Mouse (Mus musculus) midbrain, embryonic 13.5 days (tissue): ENCODE data around the gene Cstb. TPM values are rescaled to one million over a fixed set of nuclear protein-coding genes. Genes with fewer than 3 reads are reported as not detected.
A peak's percentile ranks its signal among the peaks of the same experiment; 100 is the strongest.

Experiments
- ATAC-seq: fragments of 200-750 bp; cut with Nextera tagmentation; 2 replicates; pipeline ENCODE4 v1.8.0; 2017; ENCODE audit warnings: mild to moderate bottlenecking, moderate TSS enrichment, moderate library complexity
- H3K27ac ChIP-seq: fragments of 300-500 bp; sonication (generic); 2 replicates; pipeline ENCODE4 v1.5.1; 2015; ENCODE audit warnings: inconsistent platforms, mild to moderate bottlenecking, moderate library complexity
- H3K27me3 ChIP-seq: fragments of 300-500 bp; sonication (generic); 2 replicates; pipeline ENCODE4 v1.6.1; 2015; ENCODE audit warnings: mild to moderate bottlenecking, inconsistent platforms
- H3K36me3 ChIP-seq: fragments of 300-500 bp; sonication (generic); 2 replicates; pipeline ENCODE4 v1.6.1; 2015; ENCODE audit warnings: mild to moderate bottlenecking, inconsistent platforms
- H3K4me1 ChIP-seq: fragments of 300-500 bp; sonication (generic); replicated peaks from 2 replicates; pipeline ENCODE4 v1.6.1; 2015; ENCODE audit warnings: inconsistent platforms
- H3K4me2 ChIP-seq: fragments of 300-500 bp; sonication (generic); replicated peaks from 2 replicates; pipeline ENCODE4 v1.6.1; 2015; ENCODE audit warnings: moderate library complexity, mild to moderate bottlenecking, inconsistent platforms
- H3K4me3 ChIP-seq: fragments of 300-500 bp; sonication (generic); replicated peaks from 2 replicates; pipeline ENCODE4 v1.5.1; 2015; ENCODE audit warnings: mild to moderate bottlenecking, inconsistent platforms
- H3K9ac ChIP-seq: fragments of 300-500 bp; sonication (generic); replicated peaks from 2 replicates; pipeline ENCODE4 v1.6.1; 2015; ENCODE audit warnings: mild to moderate bottlenecking, inconsistent platforms
- H3K9me3 ChIP-seq: fragments of 300-500 bp; sonication (generic); 2 replicates; pipeline ENCODE4 v1.6.1; 2016; ENCODE audit warnings: mild to moderate bottlenecking, inconsistent platforms
- WGBS: fragments of 180-500 bp; shearing (Covaris S2); methylation state at CpG from one replicate; pipeline ENCODE4 v1.1.7; 2015; 5-methylcytosine and 5-hydroxymethylcytosine counted together
- polyA plus RNA-seq: library from polyadenylated mRNA; unstranded; fragments of >200 nt; fragmentation: Nextera tagmentation; extraction: Ambion mirVana; gene quantifications from 2 replicates; pipeline ENCODE4 v1.2.1, GENCODE M21; 2015

Gene Cstb
- polyA plus RNA-seq, 1 experiment from 2014 or later = 91.6 TPM

DNA sequence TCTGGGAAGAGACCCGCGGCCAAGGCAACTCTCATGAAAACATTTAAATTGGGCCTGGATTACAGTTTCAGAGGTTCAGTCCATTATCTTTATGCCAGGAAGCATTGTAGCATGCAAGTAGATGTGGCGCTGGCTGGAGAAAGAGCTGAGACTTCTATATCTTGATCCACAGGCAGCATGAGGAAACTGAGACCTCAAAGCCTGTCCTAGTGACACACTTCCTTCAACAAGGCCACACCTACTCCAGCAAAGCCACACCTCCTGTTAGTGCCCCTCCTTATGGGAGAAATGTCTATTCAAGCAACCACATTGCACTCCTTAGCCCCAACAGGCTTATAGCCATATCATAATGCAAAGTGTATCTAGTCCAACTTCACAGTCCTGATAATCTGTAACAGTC is 2.9 kb upstream of the Cstb start:
- Histone ChIP-seq H3K27ac (no peak overlapping the region), H3K9ac (no peak overlapping the region), H3K4me1 (peaks cover 12% of the 10 kb centered on the region), H3K27me3 (no peaks in the 10 kb centered on the region), H3K4me2 (no peak overlapping the region), H3K9me3 (no peaks in the 10 kb centered on the region), H3K36me3 (peaks cover 6% of the 10 kb centered on the region), H3K4me3 (no peak overlapping the region)
- WGBS = 94% methylated on average over 3 of the region's 3 CpGs
- no peak for ATAC-seq

DNA sequence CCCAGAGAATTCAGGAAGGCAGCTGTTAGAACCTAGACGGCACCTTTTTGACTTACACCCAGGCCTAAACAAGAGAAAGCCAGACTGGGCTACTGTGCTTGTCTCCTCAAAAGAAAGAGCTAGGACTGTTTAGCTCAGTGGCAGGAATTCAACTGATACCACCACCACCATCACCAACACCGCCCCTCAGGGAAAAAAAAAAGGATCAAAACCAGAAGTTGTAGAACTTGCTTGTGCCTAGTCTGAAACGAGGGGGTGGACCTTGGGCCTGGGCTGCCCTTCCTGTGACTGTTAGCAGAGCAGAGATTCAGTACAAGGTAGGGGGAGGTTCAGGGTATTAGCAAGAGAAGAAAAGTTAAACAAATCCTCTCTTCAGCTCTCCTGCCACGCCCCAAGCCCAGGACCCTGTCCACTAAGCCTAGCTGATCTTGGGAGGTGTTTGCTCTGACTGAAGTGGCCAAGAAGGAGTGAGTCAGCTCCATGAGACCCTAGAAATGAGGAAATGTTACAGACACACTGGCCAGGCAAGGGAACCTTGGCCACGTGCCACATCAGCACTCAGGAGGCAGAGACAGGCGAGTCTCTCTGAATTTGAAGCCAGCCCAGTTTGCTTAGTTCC is 757 bp downstream of the Cstb start:
- H3K9ac ChIP-seq = peak overlapping the region; percentile 86
- peak overlapping the region; percentile 73 for H3K4me3 ChIP-seq
- H3K4me1 ChIP-seq = peaks cover 12% of the 10 kb centered on the region
- peak overlapping the region; percentile 74 for H3K4me2 ChIP-seq
- H3K9me3 ChIP-seq = no peaks in the 10 kb centered on the region
- H3K36me3 ChIP-seq = peaks cover 25% of the 10 kb centered on the region
- no peak overlapping the region for H3K27ac ChIP-seq
- H3K27me3 ChIP-seq = no peaks in the 10 kb centered on the region
- peak; percentile 5; the same call in 1 of the 2 replicates for ATAC-seq
- 49% methylated on average over 6 of the region's 6 CpGs for WGBS

DNA sequence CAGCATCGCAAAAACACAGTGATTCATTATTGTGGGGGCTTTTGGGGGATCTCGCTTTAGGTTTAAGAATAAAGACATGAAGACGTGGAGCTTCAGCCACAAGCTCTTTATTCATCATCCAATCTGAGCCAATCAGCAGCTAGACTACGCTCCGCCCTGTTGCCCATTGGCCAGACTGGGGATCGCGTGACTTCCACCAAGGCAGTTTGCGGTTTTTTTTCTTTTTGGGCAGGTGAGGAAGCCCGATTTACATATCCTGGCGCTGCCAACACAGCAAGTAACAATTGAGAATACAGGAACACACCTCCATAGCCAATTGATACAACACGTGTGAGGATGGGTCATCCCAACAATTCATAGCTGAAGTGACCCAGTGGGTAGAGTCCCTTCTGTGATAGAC is 2.6 kb downstream of the Cstb start:
- H3K9ac ChIP-seq = no peak overlapping the region
- ATAC-seq = no peak
- no peaks in the 10 kb centered on the region for H3K9me3 ChIP-seq
- H3K27me3 ChIP-seq = no peaks in the 10 kb centered on the region
- H3K36me3 ChIP-seq = peaks cover 25% of the 10 kb centered on the region
- no peak overlapping the region for H3K4me3 ChIP-seq
- H3K4me2 ChIP-seq = no peak overlapping the region
- WGBS = 91% methylated on average over 11 of the region's 11 CpGs
- H3K27ac ChIP-seq = no peak overlapping the region
- H3K4me1 ChIP-seq = peaks cover 12% of the 10 kb centered on the region

DNA sequence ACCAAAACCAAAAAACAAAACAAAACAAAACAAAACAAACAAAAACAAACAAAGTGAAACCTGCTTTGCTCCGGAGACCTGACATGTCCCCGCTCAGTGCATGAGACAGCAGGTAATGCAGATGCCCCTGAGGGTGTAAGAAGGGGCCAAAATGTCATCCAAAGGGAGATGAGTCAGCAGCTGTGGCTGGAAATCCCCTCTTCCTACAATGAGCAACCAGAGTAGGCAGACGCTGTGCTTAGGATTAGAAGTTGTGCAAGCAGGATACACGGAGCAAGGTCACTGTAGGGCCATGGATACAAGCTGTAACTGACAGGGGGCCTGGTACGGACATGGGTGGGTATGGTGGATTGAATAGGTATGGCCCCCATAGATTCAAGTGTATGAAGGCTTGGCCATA is 3.7 kb downstream of the Cstb start:
- Histone ChIP-seq H3K9me3 (no peaks in the 10 kb centered on the region), H3K4me2 (no peak overlapping the region), H3K4me3 (no peak overlapping the region), H3K36me3 (peaks cover 25% of the 10 kb centered on the region), H3K27ac (no peak overlapping the region), H3K27me3 (no peaks in the 10 kb centered on the region), H3K9ac (no peak overlapping the region), H3K4me1 (peaks cover 12% of the 10 kb centered on the region)
- no peak for ATAC-seq
- 92% methylated on average over 5 of the region's 5 CpGs for WGBS

GRCm38 (mm10) chr10:78429776-78430175 is 4.3 kb downstream of the Cstb start:
- Histone ChIP-seq H3K27ac (no peak overlapping the region), H3K9me3 (no peaks in the 10 kb centered on the region), H3K27me3 (no peaks in the 10 kb centered on the region), H3K4me1 (peaks cover 12% of the 10 kb centered on the region), H3K36me3 (peaks cover 25% of the 10 kb centered on the region), H3K4me3 (no peak overlapping the region), H3K9ac (no peak overlapping the region), H3K4me2 (no peak overlapping the region)
- no peak for ATAC-seq
- WGBS = 91% methylated on average over 2 of the region's 2 CpGs

GRCm38 (mm10) chr10:78432853-78433252 is 7.4 kb downstream of the Cstb start:
- Histone ChIP-seq H3K4me2 (no peak overlapping the region), H3K36me3 (peaks cover 17% of the 10 kb centered on the region), H3K4me3 (no peak overlapping the region), H3K27ac (no peak overlapping the region), H3K9ac (no peak overlapping the region), H3K9me3 (no peaks in the 10 kb centered on the region), H3K4me1 (no peaks in the 10 kb centered on the region), H3K27me3 (no peaks in the 10 kb centered on the region)
- 66% methylated on average over 3 of the region's 3 CpGs for WGBS
- no peak for ATAC-seq

DNA sequence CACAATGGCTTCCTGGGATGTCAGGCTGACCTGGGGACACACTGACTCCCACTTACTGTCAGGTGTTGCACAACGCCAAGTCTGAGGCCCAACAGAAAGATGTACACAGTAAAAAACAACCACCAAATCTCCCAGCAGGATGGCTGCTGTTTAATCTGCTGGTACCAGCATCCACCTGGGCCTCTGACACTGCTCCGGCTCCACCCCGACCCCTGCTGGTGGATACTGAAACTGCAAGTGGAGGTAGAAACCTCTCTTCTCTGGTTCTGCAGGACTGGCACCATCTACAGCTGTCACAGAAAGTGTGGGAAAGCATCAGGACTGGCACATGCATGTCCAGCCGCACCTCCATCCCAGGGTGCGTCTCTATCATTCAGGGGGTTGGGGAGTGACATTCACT is 12.6 kb downstream of the Cstb start:
- Histone ChIP-seq H3K36me3 (peaks cover 15% of the 10 kb centered on the region), H3K27me3 (no peaks in the 10 kb centered on the region), H3K4me3 (no peak overlapping the region), H3K27ac (no peak overlapping the region), H3K9ac (no peak overlapping the region), H3K4me2 (no peak overlapping the region), H3K4me1 (no peaks in the 10 kb centered on the region), H3K9me3 (no peaks in the 10 kb centered on the region)
- ATAC-seq = peak; percentile 35
- WGBS = 13% methylated on average over 5 of the region's 5 CpGs

DNA sequence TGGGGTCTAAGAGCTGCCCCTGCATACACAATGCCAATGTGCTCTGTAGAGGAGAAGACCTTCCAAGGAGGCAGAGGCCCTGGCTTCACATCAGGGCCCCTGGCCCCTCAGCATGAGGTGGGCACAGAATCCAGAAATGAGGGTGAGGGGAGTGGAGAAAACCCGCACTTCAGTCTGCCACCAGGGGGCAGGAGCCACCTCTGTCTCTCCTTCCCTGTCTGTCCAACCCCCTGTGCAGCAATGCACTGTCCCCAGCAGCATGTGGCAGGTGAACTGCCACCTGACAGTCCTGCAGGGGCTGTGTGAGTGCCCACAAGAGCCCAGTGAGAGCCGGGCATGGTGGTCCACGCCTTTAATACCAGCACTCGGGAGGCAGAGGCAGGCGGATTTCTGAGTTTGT is 14.1 kb downstream of the Cstb start:
- Histone ChIP-seq H3K4me1 (no peaks in the 10 kb centered on the region), H3K9ac (no peak overlapping the region), H3K9me3 (no peaks in the 10 kb centered on the region), H3K27me3 (no peaks in the 10 kb centered on the region), H3K27ac (no peak overlapping the region), H3K36me3 (peaks cover 27% of the 10 kb centered on the region), H3K4me3 (no peak overlapping the region), H3K4me2 (no peak overlapping the region)
- WGBS = 66% methylated on average over 5 of the region's 5 CpGs
- ATAC-seq = no peak

DNA sequence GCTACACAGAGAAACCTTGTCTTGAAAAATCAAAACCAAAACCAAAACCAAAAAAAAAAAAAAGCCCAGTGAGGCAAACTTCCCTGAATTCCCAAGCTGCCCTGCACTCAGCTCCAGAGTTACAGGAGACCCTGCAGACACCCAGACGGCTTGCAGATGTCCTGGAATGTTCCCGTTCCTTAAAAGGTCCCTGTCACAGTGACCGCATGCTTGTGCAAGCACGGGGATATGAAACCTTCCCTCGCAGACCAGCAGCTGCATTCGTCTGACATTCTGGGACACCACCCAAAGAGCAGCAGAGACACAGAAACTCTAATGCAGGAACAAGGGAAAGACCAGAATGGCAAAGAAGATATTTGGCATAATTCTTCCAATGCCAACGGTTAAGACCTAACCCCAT is 14.5 kb downstream of the Cstb start:
- Histone ChIP-seq H3K4me3 (no peak overlapping the region), H3K9ac (no peak overlapping the region), H3K27me3 (no peaks in the 10 kb centered on the region), H3K9me3 (no peaks in the 10 kb centered on the region), H3K4me1 (no peaks in the 10 kb centered on the region), H3K27ac (no peak overlapping the region), H3K4me2 (no peak overlapping the region), H3K36me3 (peaks cover 28% of the 10 kb centered on the region)
- WGBS = 93% methylated on average over 7 of the region's 7 CpGs
- no peak for ATAC-seq

GRCm38 (mm10) chr10:78440812-78441211 is 15.3 kb downstream of the Cstb start:
- WGBS = 68% methylated on average over 9 of the region's 9 CpGs
- H3K9me3 ChIP-seq = no peaks in the 10 kb centered on the region
- H3K27me3 ChIP-seq = no peaks in the 10 kb centered on the region
- no peaks in the 10 kb centered on the region for H3K4me1 ChIP-seq
- no peak overlapping the region for H3K9ac ChIP-seq
- peaks cover 32% of the 10 kb centered on the region for H3K36me3 ChIP-seq
- H3K4me3 ChIP-seq = no peak overlapping the region
- no peak overlapping the region for H3K4me2 ChIP-seq
- ATAC-seq = peak; percentile 16; the same call in 1 of the 2 replicates
- no peak overlapping the region for H3K27ac ChIP-seq

- Histone ChIP-seq H3K27me3 (no peaks in the 10 kb centered on the region), H3K4me1 (no peaks in the 10 kb centered on the region), H3K4me3 (no peak overlapping the region), H3K27ac (no peak overlapping the region), H3K9me3 (no peaks in the 10 kb centered on the region), H3K4me2 (no peak overlapping the region), H3K9ac (no peak overlapping the region), H3K36me3 (peaks cover 37% of the 10 kb centered on the region)
- WGBS = 85% methylated on average over 5 of the region's 5 CpGs
- no peak for ATAC-seq
Measured at GRCm38 (mm10) chr10:78441606-78442005, 16.1 kb downstream of the Cstb start.

GRCm38 (mm10) chr10:78442292-78442691 is 16.8 kb downstream of the Cstb start:
- Histone ChIP-seq H3K4me1 (no peaks in the 10 kb centered on the region), H3K36me3 (peaks cover 44% of the 10 kb centered on the region), H3K4me3 (no peak overlapping the region), H3K27me3 (no peaks in the 10 kb centered on the region), H3K27ac (no peak overlapping the region), H3K4me2 (no peak overlapping the region), H3K9ac (no peak overlapping the region), H3K9me3 (no peaks in the 10 kb centered on the region)
- 92% methylated on average over 3 of the region's 3 CpGs for WGBS
- no peak for ATAC-seq

GRCm38 (mm10) chr10:78446195-78446594 is 20.7 kb downstream of the Cstb start:
- H3K4me3 ChIP-seq = no peak overlapping the region
- no peak overlapping the region for H3K27ac ChIP-seq
- no peaks in the 10 kb centered on the region for H3K9me3 ChIP-seq
- H3K9ac ChIP-seq = no peak overlapping the region
- H3K4me1 ChIP-seq = no peaks in the 10 kb centered on the region
- WGBS = 94% methylated on average over 3 of the region's 3 CpGs
- no peaks in the 10 kb centered on the region for H3K27me3 ChIP-seq
- H3K36me3 ChIP-seq = peaks cover 61% of the 10 kb centered on the region
- no peak overlapping the region for H3K4me2 ChIP-seq
- no peak for ATAC-seq
